Mouse (Mus musculus) heart, postnatal 25 days (tissue): Measurements from ENCODE around the gene Pik3r1. TPM values are rescaled to one million over a fixed set of nuclear protein-coding genes. Genes with fewer than 3 reads are reported as not detected.

Source experiments
- DNase-seq: peaks from one replicate; pipeline ENCODE4 v3.0.0; 2022; ENCODE audit warnings: low spot score
- intact Hi-C: fragments of 180-260 bp; cut with DNase I; formaldehyde crosslinking; loops from one replicate; pipeline ENCODE4 v1.15.1; 2025
- total RNA-seq, 2 experiments: library from RNA; stranded (reverse); gene quantifications; 2 replicates each; pipeline ENCODE4 v1.2.3; 2021

Pik3r1 gene
- total RNA-seq: 100 to 1,000 TPM in 1 of 2 experiments, 10 to 100 TPM in 1; 93.6 to 111 TPM

GRCm38 (mm10) chr13:101767809-101768629 lies at the start of gene Pik3r1:
Pik3r1 (minus strand) TSS chr13:101768217.
- intact Hi-C loops: loop anchor here (2.0 to 10.0 kb wide), 4 partner anchors 33 to 557 kb away; no protein-coding TSS in a partner anchor

GRCm38 (mm10) chr13:101813267-101813900 lies 45.4 kb upstream of the Pik3r1 start:
- no peak for DNase-seq
- intact Hi-C loops: no loop called here

More at GRCm38 (mm10) chr13:101767809-101768629, at the start of gene Pik3r1:
- peak; percentile 90 for DNase-seq

GRCm38 (mm10) chr13:101812341-101812740 lies 44.3 kb upstream of the Pik3r1 start:
- DNase-seq: no peak
- intact Hi-C loops: no loop called here

GRCm38 (mm10) chr13:101811882-101812281 lies 43.9 kb upstream of the Pik3r1 start:
- DNase-seq: peak; percentile 49
- intact Hi-C loops: no loop called here

- no peak for DNase-seq
Observed at GRCm38 (mm10) chr13:101810667-101811066, 42.6 kb upstream of the Pik3r1 start.

GRCm38 (mm10) chr13:101809796-101810195 lies 41.8 kb upstream of the Pik3r1 start:
- no peak for DNase-seq
- intact Hi-C loops: loop anchor here (5.0 kb wide), 1 partner anchor 108 kb away; no protein-coding TSS in a partner anchor

More at GRCm38 (mm10) chr13:101810667-101811066, 42.6 kb upstream of the Pik3r1 start:
- intact Hi-C loops: no loop called here

GRCm38 (mm10) chr13:101805559-101806091 lies 37.6 kb upstream of the Pik3r1 start:
- intact Hi-C loops: loop anchor here (5.0 kb wide), 1 partner anchor 112 kb away; no protein-coding TSS in a partner anchor
- no peak for DNase-seq

GRCm38 (mm10) chr13:101801372-101802186 lies 33.6 kb upstream of the Pik3r1 start:
- peak; percentile 35 for DNase-seq
- intact Hi-C loops: loop anchor here (2.0 kb wide), 1 partner anchor 35 kb away; no protein-coding TSS in a partner anchor

GRCm38 (mm10) chr13:101800833-101801371 lies 32.9 kb upstream of the Pik3r1 start:
- intact Hi-C loops: loop anchor here (2.0 kb wide), 1 partner anchor 34 kb away; no protein-coding TSS in a partner anchor
- DNase-seq: no peak

- no peak for DNase-seq
- intact Hi-C loops: loop anchor here (2.0 kb wide), 1 partner anchor 33 kb away; no protein-coding TSS in a partner anchor
Observed at GRCm38 (mm10) chr13:101800021-101800596, 32.1 kb upstream of the Pik3r1 start.

GRCm38 (mm10) chr13:101799318-101799717 lies 31.3 kb upstream of the Pik3r1 start:
- intact Hi-C loops: no loop called here

GRCm38 (mm10) chr13:101798522-101798921 lies 30.5 kb upstream of the Pik3r1 start:
- intact Hi-C loops: no loop called here

More at GRCm38 (mm10) chr13:101799318-101799717, 31.3 kb upstream of the Pik3r1 start:
- DNase-seq: no peak

GRCm38 (mm10) chr13:101796983-101797382 lies 29.0 kb upstream of the Pik3r1 start:
- intact Hi-C loops: no loop called here

More at GRCm38 (mm10) chr13:101798522-101798921, 30.5 kb upstream of the Pik3r1 start:
- DNase-seq: no peak

GRCm38 (mm10) chr13:101785705-101786104 lies 17.7 kb upstream of the Pik3r1 start:
- intact Hi-C loops: no loop called here
- DNase-seq: no peak

More at GRCm38 (mm10) chr13:101796983-101797382, 29.0 kb upstream of the Pik3r1 start:
- DNase-seq: no peak

GRCm38 (mm10) chr13:101784651-101785289 lies 16.8 kb upstream of the Pik3r1 start:
- no peak for DNase-seq
- intact Hi-C loops: loop anchor here (5.0 kb wide), 1 partner anchor 48 kb away; no protein-coding TSS in a partner anchor

- DNase-seq: no peak
- intact Hi-C loops: no loop called here
Observed at GRCm38 (mm10) chr13:101779011-101779410, 11.0 kb upstream of the Pik3r1 start.

- intact Hi-C loops: no loop called here
- no peak for DNase-seq
Observed at GRCm38 (mm10) chr13:101777851-101778250, 9.8 kb upstream of the Pik3r1 start.

- DNase-seq: no peak
- intact Hi-C loops: no loop called here
Observed at GRCm38 (mm10) chr13:101771071-101771470, 3.1 kb upstream of the Pik3r1 start.
